Mouse (Mus musculus) layer of hippocampus, postnatal 14 days (tissue): ENCODE results near the gene Trim3. TPM values are rescaled to one million over a fixed set of nuclear protein-coding genes. Genes with fewer than 3 reads are reported as not detected.

Experiments used
- DNase-seq, 2 experiments: peaks; one replicate each; pipeline ENCODE4 v3.0.0; 2021 to 2022; ENCODE audit warnings: low spot score in 2 of 2, mixed read lengths in 1 of 2
- total RNA-seq, 2 experiments: library from RNA; stranded (reverse); gene quantifications; 2 replicates each; pipeline ENCODE4 v1.2.3; 2021

Trim3 gene
- total RNA-seq, 2 experiments from 2014 or later = 136 to 145 TPM

DNA sequence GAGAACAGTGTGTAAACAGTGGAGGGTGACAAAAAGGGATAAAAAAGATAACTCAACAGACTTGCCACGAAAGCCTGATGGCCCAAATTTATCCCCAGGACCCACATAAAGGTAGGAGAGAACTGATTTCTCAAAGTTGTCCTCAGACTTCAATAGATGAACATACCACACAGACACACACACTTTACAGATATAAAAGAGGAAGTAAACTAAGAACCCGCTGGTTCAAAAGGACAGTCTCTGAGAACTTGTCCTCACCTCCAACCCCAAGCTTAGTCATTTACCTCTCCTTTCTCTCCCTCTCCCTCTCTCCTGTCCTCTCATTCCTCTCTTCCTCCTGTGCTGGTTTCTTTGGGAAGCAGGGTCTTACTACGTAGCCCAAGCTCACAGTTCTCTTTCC, 71.1 kb downstream of the Trim3 start:
- no peak for DNase-seq

DNA sequence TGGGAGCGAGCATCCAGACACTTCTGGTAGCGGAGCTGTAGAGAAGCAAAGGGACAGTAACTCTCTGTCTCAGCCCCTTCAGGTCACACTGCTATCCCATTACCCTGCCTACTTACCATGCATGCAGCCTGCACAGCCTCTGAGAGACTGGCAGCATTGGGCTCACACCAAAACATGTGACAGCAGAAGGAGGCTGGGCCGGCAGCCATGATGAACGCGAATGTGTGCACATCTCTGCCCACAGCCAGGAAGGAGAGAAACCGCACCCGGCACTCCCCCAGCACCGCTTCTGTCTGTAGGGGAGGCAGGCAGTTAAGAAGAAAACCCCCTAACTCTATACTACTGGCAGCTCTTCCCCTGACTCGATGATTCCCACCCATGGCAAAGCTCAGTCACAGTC, 74.4 kb downstream of the Trim3 start:
- no peak for DNase-seq

- DNase-seq = no peak
These were observed 75.7 kb downstream of the Trim3 start for GRCm38 (mm10) chr7:105557671-105558070.

GRCm38 (mm10) chr7:105556406-105556805, 77.0 kb downstream of the Trim3 start:
- DNase-seq = no peak

- no peak for DNase-seq
These were observed 77.8 kb downstream of the Trim3 start for GRCm38 (mm10) chr7:105555571-105555970.

Other genes with a start within 250 kb of the Trim3 start
- 10 to 100 TPM; 54.3 to 58.2 TPM for gene Fam160a2, start 233.5 kb downstream of the Trim3 start, total RNA-seq
- under 1 TPM; 0.39 to 0.41 TPM for gene Cnga4, start 229.0 kb downstream of the Trim3 start, total RNA-seq
- gene Cckbr, start 207.8 kb downstream of the Trim3 start, total RNA-seq = 10 to 100 TPM; 10.1 to 11.3 TPM
- 10 to 100 TPM; 13.8 to 14.1 TPM for gene Cavin3, start 151.3 kb downstream of the Trim3 start, total RNA-seq
- 10 to 100 TPM; 90.1 to 93.9 TPM for gene Smpd1, start 79.2 kb downstream of the Trim3 start, total RNA-seq
- 100 to 1,000 TPM; 368 to 375 TPM for gene Apbb1, start 51.9 kb downstream of the Trim3 start, total RNA-seq
- not detected for gene Hpx, start 33.4 kb downstream of the Trim3 start, total RNA-seq
- gene Timm10b, start 6.5 kb upstream of the Trim3 start, total RNA-seq = 10 to 100 TPM; 82.3 to 87.2 TPM
- gene Arfip2, start 6.8 kb upstream of the Trim3 start, total RNA-seq = 100 to 1,000 TPM in 1 of 2 experiments, 10 to 100 TPM in 1; 97.8 to 101 TPM
- 10 to 100 TPM in 1 of 2 experiments, 1 to 10 TPM in 1; 5.4 to 11.8 TPM for gene Gm45799, start 7.0 kb upstream of the Trim3 start, total RNA-seq
- gene Dnhd1, start 17.3 kb upstream of the Trim3 start, total RNA-seq = 1 to 10 TPM; 5.5 to 6.0 TPM
- gene Ilk, start 103.0 kb upstream of the Trim3 start, total RNA-seq = 100 to 1,000 TPM; 105 to 111 TPM
- gene Rrp8, start 103.8 kb upstream of the Trim3 start, total RNA-seq = 10 to 100 TPM; 12.5 to 14.7 TPM
- gene Taf10, start 110.8 kb upstream of the Trim3 start, total RNA-seq = 100 to 1,000 TPM; 137 to 150 TPM
- 10 to 100 TPM; 54.0 to 54.2 TPM for gene Tpp1, start 118.7 kb upstream of the Trim3 start, total RNA-seq
- 10 to 100 TPM; 26.9 to 30.3 TPM for gene Dchs1, start 154.1 kb upstream of the Trim3 start, total RNA-seq
- 100 to 1,000 TPM; 121 to 126 TPM for gene Mrpl17, start 177.5 kb upstream of the Trim3 start, total RNA-seq